Mouse (Mus musculus) embryonic facial prominence, embryonic 14.5 days (tissue): ENCODE data around the gene 4930438A08Rik. TPM values are rescaled to one million over a fixed set of nuclear protein-coding genes. Genes with fewer than 3 reads are reported as not detected.
A peak's percentile ranks its signal among the peaks of the same experiment; 100 is the strongest.

ENCODE experiments used
- ATAC-seq: fragments of 200-750 bp; cut with Nextera tagmentation; 2 replicates; pipeline ENCODE4 v1.8.0; 2017; ENCODE audit warnings: low read depth, moderate number of reproducible peaks, moderate TSS enrichment
- DNase-seq: peaks from one replicate; pipeline ENCODE4 v3.0.0-alpha.2; 2015; ENCODE audit warnings: low spot score
- H3K27ac ChIP-seq: fragments of 300-500 bp; sonication (generic); replicated peaks from 2 replicates; pipeline ENCODE4 v1.5.1; 2014; ENCODE audit warnings: low read depth, mild to moderate bottlenecking, low read length, moderate library complexity
- H3K27me3 ChIP-seq: fragments of 300-500 bp; sonication (generic); replicated peaks from 2 replicates; pipeline ENCODE4 v1.6.1; 2014; ENCODE audit warnings: low read length; ENCODE audit not compliant: control insufficient read depth, insufficient read depth
- H3K36me3 ChIP-seq: fragments of 300-500 bp; sonication (generic); 2 replicates; pipeline ENCODE4 v1.6.1; 2014; ENCODE audit warnings: low read length, mixed read lengths; ENCODE audit not compliant: control insufficient read depth, insufficient read depth
- H3K4me1 ChIP-seq: fragments of 300-500 bp; sonication (generic); 2 replicates; pipeline ENCODE4 v1.6.1; 2014; ENCODE audit warnings: antibody characterized with exemption, low read length; ENCODE audit not compliant: control insufficient read depth, insufficient read depth
- H3K4me2 ChIP-seq: fragments of 300-500 bp; sonication (generic); 2 replicates; pipeline ENCODE4 v1.6.1; 2014; ENCODE audit warnings: low read depth, mild to moderate bottlenecking, low read length, moderate library complexity, mixed read lengths
- H3K4me3 ChIP-seq: fragments of 300-500 bp; sonication (generic); 2 replicates; pipeline ENCODE4 v1.5.1; 2014; ENCODE audit warnings: low read depth, mild to moderate bottlenecking, low read length
- H3K9ac ChIP-seq: fragments of 300-500 bp; sonication (generic); 2 replicates; pipeline ENCODE4 v1.6.1; 2014; ENCODE audit warnings: low read depth, mild to moderate bottlenecking, low read length, moderate library complexity, mixed read lengths
- H3K9me3 ChIP-seq: fragments of 300-500 bp; sonication (generic); 2 replicates; pipeline ENCODE4 v1.6.1; 2016; ENCODE audit warnings: low read length; ENCODE audit not compliant: control insufficient read depth
- WGBS: fragments of 180-500 bp; shearing (Covaris S2); extraction: QIAGEN DNeasy Blood & Tissue Kit; methylation state at CpG from one replicate; pipeline ENCODE4 v1.1.7; 2014; 5-methylcytosine and 5-hydroxymethylcytosine counted together
- polyA plus RNA-seq: library from polyadenylated mRNA; unstranded; fragments of >200 nt; fragmentation: Nextera tagmentation; extraction: Ambion mirVana; gene quantifications from 2 replicates; pipeline ENCODE4 v1.2.1, GENCODE M21; 2014

The 4930438A08Rik gene
- polyA plus RNA-seq, 1 experiment from 2014 or later = 0.45 TPM

DNA sequence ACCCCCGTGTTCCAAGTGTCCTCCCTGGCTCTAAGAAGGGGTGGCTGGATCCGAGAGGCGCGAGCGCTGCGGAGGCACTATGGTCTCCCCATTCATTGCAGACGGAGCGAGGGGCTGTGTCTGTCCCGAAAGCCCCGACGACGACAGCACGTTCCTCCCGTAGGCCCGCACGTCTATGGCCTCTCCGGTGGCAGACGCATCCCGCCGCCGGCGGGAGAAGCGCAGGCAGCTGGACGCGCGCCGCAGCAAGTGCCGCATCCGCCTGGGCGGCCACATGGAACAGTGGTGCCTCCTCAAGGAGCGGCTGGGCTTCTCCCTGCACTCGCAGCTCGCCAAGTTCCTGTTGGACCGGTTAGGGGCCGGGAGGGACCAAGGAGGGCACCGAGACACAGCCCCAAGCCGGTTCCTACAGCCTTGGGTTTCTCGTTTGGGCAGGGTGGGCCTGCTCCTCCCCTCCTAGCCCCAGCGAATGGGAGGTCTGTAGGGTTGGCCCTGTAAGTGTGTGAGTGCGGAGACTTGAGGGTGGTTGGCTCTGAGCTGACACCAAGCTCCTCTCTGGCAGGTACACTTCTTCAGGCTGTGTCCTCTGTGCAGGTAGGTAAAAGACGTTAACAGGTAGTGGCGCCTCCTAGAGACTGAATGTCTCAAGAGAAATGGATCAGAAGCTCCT, 32.9 kb downstream of the 4930438A08Rik start:
- WGBS = 1% methylated on average over 29 of the region's 42 CpGs

DNA sequence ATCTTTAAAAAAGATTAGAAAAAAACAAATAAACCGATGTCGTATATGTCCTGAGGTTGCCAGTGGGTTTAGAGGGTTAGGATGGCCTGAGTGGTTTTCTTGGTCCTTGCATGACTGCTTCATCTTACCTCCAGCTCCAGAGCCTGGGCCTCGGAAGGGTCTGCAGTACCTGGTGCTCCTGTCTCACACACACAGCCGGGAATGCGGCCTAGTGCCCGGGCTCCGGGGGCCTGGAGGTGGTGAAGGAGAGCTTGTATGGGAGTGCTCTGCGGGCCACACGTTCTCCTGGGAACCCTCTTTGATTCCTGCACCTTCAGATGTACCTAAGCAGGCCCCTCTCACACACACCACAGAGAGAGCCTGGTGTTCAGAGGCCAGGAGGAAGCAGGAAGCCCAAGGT, 34.1 kb downstream of the 4930438A08Rik start:
- H3K4me2 ChIP-seq = no peak overlapping the region
- H3K9me3 ChIP-seq = no peaks in the 10 kb centered on the region
- H3K36me3 ChIP-seq = peaks cover 9% of the 10 kb centered on the region; the same call in 1 of the 2 replicates
- ATAC-seq (no peak), DNase-seq (no peak)
- H3K27ac ChIP-seq = no peak overlapping the region
- H3K27me3 ChIP-seq = no peaks in the 10 kb centered on the region
- no peak overlapping the region for H3K4me3 ChIP-seq
- peaks cover 13% of the 10 kb centered on the region for H3K4me1 ChIP-seq
- H3K9ac ChIP-seq = no peak overlapping the region
- 90% methylated on average over 9 of the region's 9 CpGs for WGBS

More for the DNA sequence above, 32.9 kb downstream of the 4930438A08Rik start:
- peaks cover 15% of the 10 kb centered on the region for H3K4me1 ChIP-seq
- no peaks in the 10 kb centered on the region for H3K27me3 ChIP-seq
- peak; percentile 86 for DNase-seq
- H3K36me3 ChIP-seq = peaks cover 9% of the 10 kb centered on the region; the same call in 1 of the 2 replicates
- H3K27ac ChIP-seq = peak overlapping the region; percentile 82
- H3K4me3 ChIP-seq = peak overlapping the region; percentile 48
- H3K4me2 ChIP-seq = peak overlapping the region; percentile 96
- peak overlapping the region; percentile 72 for H3K9ac ChIP-seq
- peak; percentile 76 for ATAC-seq
- no peaks in the 10 kb centered on the region for H3K9me3 ChIP-seq

DNA sequence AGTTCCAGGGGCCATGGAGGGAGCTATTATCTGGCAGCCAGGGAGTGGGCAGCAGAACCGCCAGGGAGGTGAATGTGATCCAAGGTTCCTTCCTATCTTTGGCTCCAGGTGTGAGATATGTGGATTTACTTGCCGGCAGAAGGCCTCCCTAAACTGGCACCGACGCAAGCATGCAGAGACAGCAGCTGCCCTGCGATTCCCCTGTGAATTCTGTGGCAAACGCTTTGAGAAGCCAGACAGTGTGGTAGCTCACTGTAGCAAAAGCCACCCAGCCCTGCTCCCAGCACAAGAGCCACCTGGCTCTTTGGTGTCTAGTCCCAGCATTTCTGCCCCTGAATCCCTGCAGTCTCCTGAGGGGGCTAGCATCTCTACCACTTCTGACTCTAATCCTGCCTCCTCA, 39.5 kb downstream of the 4930438A08Rik start:
- Histone ChIP-seq H3K36me3 (peaks cover 50% of the 10 kb centered on the region), H3K4me3 (no peak overlapping the region), H3K27ac (no peak overlapping the region), H3K9ac (no peak overlapping the region), H3K27me3 (no peaks in the 10 kb centered on the region), H3K4me1 (no peaks in the 10 kb centered on the region), H3K4me2 (no peak overlapping the region), H3K9me3 (no peaks in the 10 kb centered on the region)
- DNase-seq (no peak), ATAC-seq (no peak)
- 89% methylated on average over 6 of the region's 6 CpGs for WGBS

DNA sequence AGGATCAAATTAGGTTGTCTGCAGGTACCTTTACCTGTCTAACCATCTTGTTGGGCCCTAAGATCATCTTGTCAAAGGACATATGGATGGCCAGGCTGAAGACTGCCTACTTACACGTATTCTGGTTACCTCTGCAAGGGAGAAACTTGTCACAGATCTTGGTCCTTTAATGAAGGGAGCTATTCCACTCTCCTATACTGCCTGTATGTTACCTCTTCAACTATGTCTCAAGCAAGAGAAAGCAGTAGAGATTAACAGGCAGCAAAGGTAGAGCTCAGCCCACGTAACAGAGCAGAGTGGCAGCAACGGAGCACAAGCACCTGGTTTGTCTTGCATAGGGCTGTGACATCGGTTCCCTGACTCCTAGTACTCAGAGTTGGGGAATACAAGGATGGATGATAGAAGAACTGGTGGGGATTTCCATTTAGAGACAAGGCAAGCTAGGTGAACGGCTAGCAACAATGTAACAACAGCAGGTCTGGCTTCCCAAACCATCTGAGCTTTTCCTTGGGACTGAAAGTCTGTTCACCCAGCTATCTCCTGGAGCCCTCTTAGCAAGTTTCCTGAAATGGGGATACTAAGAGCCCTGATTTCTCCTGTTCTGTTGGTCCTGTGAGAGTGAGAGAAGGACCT, 41.1 kb downstream of the 4930438A08Rik start:
- H3K4me1 ChIP-seq = no peaks in the 10 kb centered on the region
- H3K4me2 ChIP-seq = no peak overlapping the region
- ATAC-seq = no peak
- no peaks in the 10 kb centered on the region for H3K27me3 ChIP-seq
- no peak overlapping the region for H3K4me3 ChIP-seq
- WGBS = 95% methylated on average over 5 of the region's 5 CpGs
- peaks cover 59% of the 10 kb centered on the region for H3K36me3 ChIP-seq
- no peak overlapping the region for H3K27ac ChIP-seq
- H3K9me3 ChIP-seq = no peaks in the 10 kb centered on the region
- no peak overlapping the region for H3K9ac ChIP-seq
- DNase-seq = no peak

DNA sequence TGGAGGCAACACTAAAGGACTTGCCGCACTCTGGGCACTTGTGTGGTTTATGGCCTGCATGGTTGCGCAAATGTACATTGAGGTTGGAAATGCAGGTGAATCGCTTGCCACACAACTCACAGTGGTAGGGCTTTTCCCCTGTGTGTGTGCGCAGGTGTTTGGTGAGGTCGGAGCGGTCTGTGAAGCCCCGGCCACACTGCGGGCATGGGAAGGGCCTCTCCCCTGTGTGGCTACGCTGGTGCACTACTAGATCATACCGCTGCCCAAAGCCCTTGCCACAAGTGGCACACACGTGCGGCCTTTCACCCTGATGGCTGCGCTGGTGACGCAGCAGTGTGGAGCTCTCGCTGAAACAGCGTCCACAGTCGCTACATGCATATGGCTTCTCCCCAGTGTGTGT, 41.7 kb downstream of the 4930438A08Rik start:
- no peaks in the 10 kb centered on the region for H3K4me1 ChIP-seq
- H3K9ac ChIP-seq = no peak overlapping the region
- no peak for DNase-seq
- H3K4me2 ChIP-seq = no peak overlapping the region
- 88% methylated on average over 17 of the region's 17 CpGs for WGBS
- peaks cover 61% of the 10 kb centered on the region for H3K36me3 ChIP-seq
- H3K4me3 ChIP-seq = no peak overlapping the region
- no peak overlapping the region for H3K27ac ChIP-seq
- peak; percentile 41 for ATAC-seq
- H3K9me3 ChIP-seq = no peaks in the 10 kb centered on the region
- H3K27me3 ChIP-seq = no peaks in the 10 kb centered on the region

DNA sequence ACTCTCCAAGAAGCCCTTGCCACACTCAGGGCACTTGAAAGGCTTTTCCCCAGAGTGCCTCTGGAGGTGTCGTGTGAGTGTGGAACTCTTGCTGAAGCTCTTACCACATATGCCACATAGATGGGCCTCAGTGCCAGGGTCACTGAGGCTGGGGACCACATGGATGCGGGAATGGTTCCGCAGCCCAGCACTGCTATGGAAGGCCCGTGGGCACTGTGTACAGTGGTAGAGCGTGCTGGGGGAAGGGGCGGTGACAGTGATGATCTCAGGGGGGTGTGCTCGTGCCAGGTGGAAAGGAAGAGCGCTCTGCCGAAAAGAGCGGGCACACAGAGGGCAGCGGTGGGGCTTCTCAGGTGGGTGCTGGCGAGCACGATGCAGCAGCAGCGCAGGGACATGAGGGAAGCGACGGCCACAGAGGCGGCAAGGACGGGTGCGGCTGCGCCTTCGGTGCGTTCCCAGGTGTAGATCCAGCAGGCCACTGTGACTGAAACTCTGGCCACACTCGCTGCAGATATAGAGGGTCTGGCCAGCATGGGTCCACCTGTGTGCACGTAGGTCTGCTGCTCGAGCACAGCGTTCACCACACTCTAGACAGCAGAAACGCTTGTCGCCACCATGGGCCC, 42.3 kb downstream of the 4930438A08Rik start:
- Histone ChIP-seq H3K27ac (no peak overlapping the region), H3K9ac (no peak overlapping the region), H3K4me2 (no peak overlapping the region), H3K4me3 (no peak overlapping the region), H3K4me1 (peaks cover 3% of the 10 kb centered on the region), H3K9me3 (no peaks in the 10 kb centered on the region), H3K36me3 (peaks cover 58% of the 10 kb centered on the region), H3K27me3 (no peaks in the 10 kb centered on the region)
- 60% methylated on average over 27 of the region's 28 CpGs for WGBS
- no peak for DNase-seq
- peak; percentile 28; the same call in 1 of the 2 replicates for ATAC-seq

DNA sequence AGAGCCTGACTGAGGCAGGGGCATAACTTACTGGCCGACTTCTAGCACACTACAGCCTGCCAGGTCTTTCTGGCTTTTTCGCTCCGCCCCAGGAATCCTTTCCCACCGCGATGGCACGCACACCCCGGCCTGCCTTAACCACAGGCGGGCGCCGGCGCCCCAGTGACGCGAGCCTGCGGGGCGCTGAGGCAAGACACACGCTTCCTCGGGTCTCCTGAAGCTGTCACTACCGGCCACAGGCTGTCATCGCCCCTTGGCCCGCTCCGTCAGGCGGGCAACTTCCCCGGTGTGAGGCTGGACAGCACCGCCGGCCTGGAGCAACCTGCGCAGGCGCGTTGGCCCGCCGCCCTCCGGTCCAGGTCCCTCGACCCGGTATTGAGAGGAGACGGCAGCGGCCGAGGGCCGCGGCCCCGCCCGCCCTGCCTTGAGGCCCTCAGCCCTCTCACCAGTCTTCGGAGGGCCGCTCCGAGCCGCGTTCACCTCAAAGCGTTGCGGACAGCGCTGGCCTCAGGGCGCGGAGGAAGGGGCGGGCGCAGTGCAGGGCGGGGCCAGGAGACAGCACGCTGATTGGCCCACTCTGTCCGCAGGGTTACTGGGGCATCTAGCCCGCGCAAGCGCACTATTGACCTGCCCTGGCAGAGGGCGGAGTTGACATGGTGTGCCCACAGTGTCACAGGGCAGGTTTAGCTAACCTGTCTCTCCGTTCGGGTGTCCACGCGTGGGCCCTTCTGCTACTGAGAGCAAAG, 48.4 kb downstream of the 4930438A08Rik start:
- ATAC-seq = peak; percentile 99
- Histone ChIP-seq H3K27ac (peak overlapping the region; percentile 97), H3K4me2 (peak overlapping the region; percentile 95), H3K9ac (peak overlapping the region; percentile 84), H3K27me3 (no peaks in the 10 kb centered on the region), H3K4me1 (peaks cover 13% of the 10 kb centered on the region), H3K9me3 (0 out of 2 replicates have a peak, but pooled peaks cover 3% of the 10 kb centered on the region), H3K36me3 (peaks cover 33% of the 10 kb centered on the region), H3K4me3 (peak overlapping the region; percentile 84)
- 0% methylated on average over 16 of the region's 63 CpGs for WGBS
- DNase-seq = peak; percentile 97

DNA sequence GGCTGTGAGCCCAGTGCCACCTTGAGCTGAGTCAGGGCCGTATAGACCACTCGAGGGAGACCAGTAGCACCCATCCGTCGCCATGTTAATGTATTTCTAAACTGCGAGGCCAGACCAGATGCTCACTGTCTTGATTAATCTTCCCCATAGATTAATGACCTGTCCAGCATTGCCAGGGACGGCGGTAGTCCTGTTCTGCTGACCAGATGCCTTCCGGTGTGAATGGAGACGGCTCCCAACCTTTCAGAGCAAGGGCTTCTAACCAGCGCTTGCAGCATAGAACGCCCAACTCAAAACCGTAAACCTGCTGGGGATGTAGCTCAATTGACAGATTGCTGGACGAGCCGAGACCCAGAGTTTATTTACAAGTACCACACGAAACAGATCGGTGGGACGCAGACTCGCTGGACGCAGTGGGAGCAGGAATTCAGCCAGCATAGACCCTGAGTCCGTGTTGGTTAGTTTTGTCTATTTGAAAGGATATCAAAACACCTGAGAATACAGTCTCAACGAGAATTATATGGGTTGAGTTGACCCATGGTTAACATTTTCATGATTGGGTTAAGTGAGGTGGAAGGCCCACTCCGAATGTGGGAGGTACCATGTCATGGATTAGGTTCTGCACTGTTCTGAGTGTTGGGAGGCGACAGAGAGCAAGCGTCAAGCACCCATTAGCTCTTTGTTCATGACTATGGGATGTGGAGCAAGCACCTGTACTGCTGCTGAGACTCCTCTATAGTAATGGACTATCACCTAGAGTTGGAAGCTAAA, 49.2 kb downstream of the 4930438A08Rik start:
- Histone ChIP-seq H3K9me3 (0 out of 2 replicates have a peak, but pooled peaks cover 3% of the 10 kb centered on the region), H3K36me3 (peaks cover 27% of the 10 kb centered on the region), H3K27me3 (no peaks in the 10 kb centered on the region), H3K9ac (peak overlapping the region; percentile 84), H3K4me1 (peaks cover 13% of the 10 kb centered on the region), H3K27ac (peak overlapping the region; percentile 97), H3K4me2 (peak overlapping the region; percentile 95), H3K4me3 (peak overlapping the region; percentile 84)
- ATAC-seq = no peak
- WGBS = 13% methylated on average over 24 of the region's 24 CpGs
- no peak for DNase-seq
